Mouse (Mus musculus) midbrain, embryonic 10.5 days (tissue): ENCODE measurements around the gene Helq. TPM values are rescaled to one million over a fixed set of nuclear protein-coding genes. Genes with fewer than 3 reads are reported as not detected.

Source experiments
- DNase-seq: peaks from one replicate; pipeline ENCODE4 v3.0.0-alpha.2; 2017; ENCODE audit warnings: low spot score
- H3K27ac ChIP-seq: fragments of 300-500 bp; sonication (generic); replicated peaks from 2 replicates; pipeline ENCODE4 v1.5.1; 2016; ENCODE audit warnings: mild to moderate bottlenecking
- H3K27me3 ChIP-seq: fragments of 300-500 bp; sonication (generic); 2 replicates; pipeline ENCODE4 v1.6.1; 2016; ENCODE audit warnings: low read depth, mild to moderate bottlenecking; ENCODE audit not compliant: poor library complexity, severe bottlenecking
- H3K36me3 ChIP-seq: fragments of 300-500 bp; sonication (generic); 2 replicates; pipeline ENCODE4 v1.6.1; 2016; ENCODE audit warnings: mild to moderate bottlenecking, moderate library complexity
- H3K4me1 ChIP-seq: fragments of 300-500 bp; sonication (generic); 2 replicates; pipeline ENCODE4 v1.6.1; 2016
- H3K4me3 ChIP-seq: fragments of 300-500 bp; sonication (generic); 2 replicates; pipeline ENCODE4 v1.5.1; 2016; ENCODE audit warnings: mild to moderate bottlenecking, moderate library complexity
- H3K9me3 ChIP-seq: fragments of 300-500 bp; sonication (generic); replicated peaks from 2 replicates; pipeline ENCODE4 v1.6.1; 2016; ENCODE audit warnings: mild to moderate bottlenecking
- WGBS: fragments of 180-500 bp; shearing (Covaris S2); methylation state at CpG from one replicate; pipeline ENCODE4 v1.1.7; 2016; 5-methylcytosine and 5-hydroxymethylcytosine counted together
- polyA plus RNA-seq: library from polyadenylated mRNA; unstranded; fragments of >200 nt; fragmentation: Nextera tagmentation; extraction: Ambion mirVana; gene quantifications from 2 replicates; pipeline ENCODE4 v1.2.1, GENCODE M21; 2016

Helq gene
- polyA plus RNA-seq, 1 experiment from 2014 or later: 23.7 TPM

GRCm38 (mm10) chr5:100719235-100720088 lies 78.9 kb downstream of the Helq start, which contains the start of gene Hpse:
Hpse (minus strand) TSS chr5:100719716.
- peaks cover 5% of the 10 kb centered on the region; the same call in 1 of the 2 replicates for H3K9me3 ChIP-seq
- H3K27me3 ChIP-seq: peaks cover 37% of the 10 kb centered on the region
- under 1% methylated on average over 47 of the region's 56 CpGs for WGBS
- H3K4me1 ChIP-seq: peaks cover 14% of the 10 kb centered on the region
- H3K36me3 ChIP-seq: no peaks in the 10 kb centered on the region
- H3K4me3 ChIP-seq: peak within 1 kb of the TSS; percentile 69
- peak within 1 kb of the TSS; percentile 79 for H3K27ac ChIP-seq
- peak; percentile 48 for DNase-seq

GRCm38 (mm10) chr5:100716762-100717161 lies 81.6 kb downstream of the Helq start:
- H3K9me3 ChIP-seq: no peaks in the 10 kb centered on the region
- H3K27me3 ChIP-seq: peaks cover 37% of the 10 kb centered on the region
- no peak overlapping the region for H3K4me3 ChIP-seq
- WGBS: 95% methylated on average over 15 of the region's 15 CpGs
- no peaks in the 10 kb centered on the region for H3K36me3 ChIP-seq
- H3K27ac ChIP-seq: no peak overlapping the region
- DNase-seq: no peak
- peaks cover 19% of the 10 kb centered on the region for H3K4me1 ChIP-seq

Other genes with a start within 250 kb of the Helq start
- gene Plac8, start 226.4 kb downstream of the Helq start, polyA plus RNA-seq: 2.5 and 2.7 TPM in 2 replicates
- gene Coq2, start 123.5 kb downstream of the Helq start, polyA plus RNA-seq: 54.9 and 58.2 TPM in 2 replicates
- gene Hpse, start 78.9 kb downstream of the Helq start, polyA plus RNA-seq: 1.2 TPM in 2 replicates
- gene Mrps18c, start within 50 bp of the Helq start, polyA plus RNA-seq: 198 and 202 TPM in 2 replicates
- 30.5 and 32.3 TPM in 2 replicates for gene Abraxas1, start 22.4 kb upstream of the Helq start, polyA plus RNA-seq
- gene Gpat3, start 47.1 kb upstream of the Helq start, polyA plus RNA-seq: 0.73 and 1.1 TPM in 2 replicates